Mouse (Mus musculus): ENCODE data around the gene Inhbe. TPM values are rescaled to one million over a fixed set of nuclear protein-coding genes. Genes with fewer than 3 reads are reported as not detected.

Gene Inhbe
- polyA plus RNA-seq, 1 experiment from 2014 or later = 0.07 TPM

DNA sequence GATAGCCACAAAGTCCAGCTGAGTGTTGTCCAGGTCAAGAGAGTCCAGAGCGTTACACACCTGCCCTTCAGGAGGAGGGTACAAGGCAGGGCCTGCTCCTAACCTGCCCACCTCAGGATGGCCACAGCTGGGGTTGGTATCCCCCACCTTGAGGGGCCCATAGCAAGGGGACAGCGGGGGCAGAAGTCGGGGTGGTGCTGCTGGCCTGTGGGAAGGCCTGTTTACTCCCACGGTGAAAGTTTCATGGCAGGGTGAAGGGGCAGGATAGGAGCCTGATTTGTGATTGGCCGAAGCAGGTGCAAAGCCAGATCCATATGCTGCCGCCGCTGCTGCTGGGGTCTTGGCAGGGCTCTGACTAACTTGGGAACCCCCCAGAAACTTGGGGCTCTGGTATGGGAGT, 24.0 kb downstream of the Inhbe start:
- peaks cover 52% of the 10 kb centered on the region for H3K36me3 ChIP-seq
- no peak overlapping the region for H3K4me3 ChIP-seq
- no peak overlapping the region for H3K4me2 ChIP-seq
- H3K4me1 ChIP-seq = peaks cover 23% of the 10 kb centered on the region
- no peaks in the 10 kb centered on the region for H3K9me3 ChIP-seq
- H3K9ac ChIP-seq = no peak overlapping the region
- peaks cover 70% of the 10 kb centered on the region for H3K27me3 ChIP-seq
- ATAC-seq (ENCODE audit: insufficient number of reproducible peaks, insufficient read depth, low FRiP score, low TSS enrichment, low read depth) = no peak
- H3K27ac ChIP-seq = no peak overlapping the region
- WGBS = 70% methylated on average over 7 of the region's 7 CpGs

DNA sequence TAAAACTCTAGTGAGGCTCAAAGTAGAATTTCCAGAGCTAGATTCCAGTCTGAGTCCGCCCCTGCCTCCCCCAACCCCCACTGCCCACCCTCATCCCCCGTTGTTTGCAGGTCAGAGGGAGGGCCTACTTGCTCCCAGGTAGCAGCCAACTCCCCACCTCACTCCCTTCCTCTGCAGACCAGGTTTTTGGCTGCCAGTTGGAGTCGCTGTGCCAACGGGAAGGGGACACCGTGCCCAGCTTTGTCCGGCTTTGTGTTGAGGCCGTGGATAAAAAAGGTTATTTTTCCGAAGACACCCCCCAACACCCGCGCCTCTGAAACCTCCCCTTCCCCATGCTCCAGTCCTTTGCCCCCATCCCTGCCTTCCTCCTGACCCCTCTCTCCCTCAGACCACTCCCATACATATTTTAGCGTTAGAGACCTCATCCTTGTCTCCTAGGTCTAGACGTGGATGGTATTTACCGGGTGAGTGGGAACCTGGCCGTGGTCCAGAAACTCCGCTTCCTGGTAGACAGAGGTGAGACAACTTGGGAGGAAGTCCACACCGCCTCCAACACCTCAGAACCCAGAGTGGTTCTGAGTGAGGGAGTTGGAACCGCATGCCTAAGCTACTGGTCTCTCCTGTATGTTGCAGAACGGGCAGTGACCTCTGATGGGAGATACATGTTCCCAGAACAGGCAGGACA, 26.6 kb downstream of the Inhbe start:
- Histone ChIP-seq H3K4me1 (peaks cover 23% of the 10 kb centered on the region), H3K9ac (no peak overlapping the region), H3K9me3 (no peaks in the 10 kb centered on the region), H3K27ac (no peak overlapping the region), H3K36me3 (peaks cover 26% of the 10 kb centered on the region), H3K4me2 (no peak overlapping the region; the same call in 1 of the 2 replicates), H3K27me3 (peaks cover 96% of the 10 kb centered on the region), H3K4me3 (peak overlapping the region; percentile 52; the same call in 1 of the 2 replicates)
- 46% methylated on average over 18 of the region's 18 CpGs for WGBS
- no peak for ATAC-seq (ENCODE audit: insufficient number of reproducible peaks, insufficient read depth, low FRiP score, low TSS enrichment, low read depth)

GRCm38 (mm10) chr10:127326828-127327227, 27.4 kb downstream of the Inhbe start:
- no peak for ATAC-seq (ENCODE audit: insufficient number of reproducible peaks, insufficient read depth, low FRiP score, low TSS enrichment, low read depth)

GRCm38 (mm10) chr10:127326017-127326801, 28.0 kb downstream of the Inhbe start:
- Histone ChIP-seq H3K27ac (no peak overlapping the region), H3K27me3 (peaks cover 98% of the 10 kb centered on the region), H3K4me1 (peaks cover 23% of the 10 kb centered on the region), H3K9me3 (no peaks in the 10 kb centered on the region), H3K4me2 (peak overlapping the region; percentile 87), H3K4me3 (peak overlapping the region; percentile 52), H3K36me3 (peaks cover 14% of the 10 kb centered on the region), H3K9ac (peak overlapping the region; percentile 69)
- ATAC-seq (ENCODE audit: insufficient number of reproducible peaks, insufficient read depth, low FRiP score, low TSS enrichment, low read depth) = 0 out of 2 replicates have a peak, but pooled peaks have one; percentile 5
- WGBS = 2% methylated on average over 54 of the region's 54 CpGs

More at GRCm38 (mm10) chr10:127326828-127327227, 27.4 kb downstream of the Inhbe start:
- Histone ChIP-seq H3K4me1 (peaks cover 23% of the 10 kb centered on the region), H3K9me3 (no peaks in the 10 kb centered on the region), H3K4me2 (peak overlapping the region; percentile 87), H3K36me3 (peaks cover 20% of the 10 kb centered on the region), H3K9ac (peak overlapping the region; percentile 69), H3K27ac (no peak overlapping the region), H3K4me3 (peak overlapping the region; percentile 52), H3K27me3 (peaks cover 99% of the 10 kb centered on the region)
- WGBS = 5% methylated on average over 29 of the region's 29 CpGs

- peaks cover 98% of the 10 kb centered on the region for H3K27me3 ChIP-seq
- peak overlapping the region; percentile 69 for H3K9ac ChIP-seq
- H3K36me3 ChIP-seq = peaks cover 7% of the 10 kb centered on the region
- ATAC-seq (ENCODE audit: insufficient number of reproducible peaks, insufficient read depth, low FRiP score, low TSS enrichment, low read depth) = no peak
- H3K4me1 ChIP-seq = peaks cover 16% of the 10 kb centered on the region
- H3K4me2 ChIP-seq = peak overlapping the region; percentile 87
- no peaks in the 10 kb centered on the region for H3K9me3 ChIP-seq
- H3K4me3 ChIP-seq = peak overlapping the region; percentile 52
- H3K27ac ChIP-seq = no peak overlapping the region
- WGBS = 30% methylated on average over 14 of the region's 14 CpGs
Measured at GRCm38 (mm10) chr10:127325454-127326016, 28.7 kb downstream of the Inhbe start.

GRCm38 (mm10) chr10:127324495-127324894, 29.7 kb downstream of the Inhbe start:
- Histone ChIP-seq H3K9ac (no peak overlapping the region), H3K4me1 (peaks cover 16% of the 10 kb centered on the region), H3K9me3 (no peaks in the 10 kb centered on the region), H3K27ac (no peak overlapping the region), H3K36me3 (no peaks in the 10 kb centered on the region), H3K27me3 (peaks cover 87% of the 10 kb centered on the region), H3K4me3 (no peak overlapping the region), H3K4me2 (no peak overlapping the region; the same call in 1 of the 2 replicates)
- WGBS = 12% methylated on average over 7 of the region's 7 CpGs
- ATAC-seq (ENCODE audit: insufficient number of reproducible peaks, insufficient read depth, low FRiP score, low TSS enrichment, low read depth) = no peak

DNA sequence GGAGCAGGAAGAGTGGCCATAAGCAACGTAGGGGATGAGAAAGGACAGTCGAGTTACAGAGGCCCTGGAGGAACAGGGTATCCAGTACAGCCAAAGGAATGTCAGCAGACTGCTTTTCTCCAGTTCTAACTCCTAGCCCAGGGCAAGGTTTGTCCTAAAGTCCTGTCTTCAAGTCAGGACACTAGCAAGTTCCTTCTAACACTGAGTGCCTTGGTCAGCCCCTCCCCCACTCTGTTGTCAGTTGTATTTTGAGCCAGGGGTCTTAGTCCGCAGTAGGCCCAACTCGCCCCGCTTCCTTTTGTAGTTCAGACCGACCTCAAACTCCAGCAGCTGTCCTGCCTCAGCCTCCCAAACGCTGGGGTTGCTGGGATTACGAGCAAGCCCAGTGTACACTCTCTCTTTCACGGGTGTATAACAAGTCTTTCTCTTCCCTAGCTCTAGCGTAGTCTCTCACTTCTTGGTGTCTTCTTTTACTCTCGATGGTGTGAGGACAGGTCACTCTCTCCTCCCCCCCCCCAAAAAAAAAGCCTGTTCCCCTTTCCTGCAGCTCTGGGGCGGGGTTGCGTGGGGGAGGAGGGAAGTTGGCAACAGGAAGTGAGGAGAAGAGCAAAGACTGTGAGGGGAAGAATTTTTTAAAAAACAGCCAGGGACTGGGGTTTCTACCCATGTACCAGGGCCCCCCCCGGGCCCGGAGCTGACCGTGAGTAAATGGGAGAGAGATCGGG, 30.9 kb downstream of the Inhbe start:
- Histone ChIP-seq H3K4me2 (no peak overlapping the region), H3K9ac (no peak overlapping the region), H3K27ac (no peak overlapping the region), H3K27me3 (peaks cover 75% of the 10 kb centered on the region), H3K9me3 (no peaks in the 10 kb centered on the region), H3K36me3 (no peaks in the 10 kb centered on the region), H3K4me1 (peaks cover 16% of the 10 kb centered on the region), H3K4me3 (no peak overlapping the region)
- WGBS = 66% methylated on average over 17 of the region's 17 CpGs
- ATAC-seq (ENCODE audit: insufficient number of reproducible peaks, insufficient read depth, low FRiP score, low TSS enrichment, low read depth) = no peak

DNA sequence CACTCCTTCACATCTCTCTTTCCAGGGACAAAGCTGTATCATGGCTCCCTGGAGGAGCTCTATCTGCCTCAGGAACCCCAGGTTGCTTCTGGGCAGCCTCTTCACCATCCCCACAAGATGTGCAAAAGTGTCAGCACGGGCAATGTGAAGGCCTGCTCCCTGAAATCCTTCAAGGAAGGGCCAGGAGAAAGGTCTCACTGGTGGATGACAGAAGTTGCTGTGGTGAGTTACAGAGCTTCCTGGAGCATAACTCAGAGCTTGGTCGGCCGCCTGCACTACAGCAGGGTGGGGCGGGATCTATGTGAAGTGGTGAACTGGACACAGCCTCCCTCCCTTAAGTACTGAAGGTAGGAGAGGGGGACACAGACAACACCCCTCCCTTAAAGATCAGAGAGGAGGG, 31.5 kb downstream of the Inhbe start:
- H3K4me3 ChIP-seq = no peak overlapping the region
- H3K36me3 ChIP-seq = no peaks in the 10 kb centered on the region
- no peak overlapping the region for H3K27ac ChIP-seq
- WGBS = 81% methylated on average over 4 of the region's 4 CpGs
- peaks cover 69% of the 10 kb centered on the region for H3K27me3 ChIP-seq
- H3K9ac ChIP-seq = no peak overlapping the region
- peaks cover 16% of the 10 kb centered on the region for H3K4me1 ChIP-seq
- no peak overlapping the region for H3K4me2 ChIP-seq
- H3K9me3 ChIP-seq = no peaks in the 10 kb centered on the region
- ATAC-seq (ENCODE audit: insufficient number of reproducible peaks, insufficient read depth, low FRiP score, low TSS enrichment, low read depth) = no peak

GRCm38 (mm10) chr10:127322178-127322577, 32.0 kb downstream of the Inhbe start:
- Histone ChIP-seq H3K9ac (no peak overlapping the region), H3K27me3 (peaks cover 64% of the 10 kb centered on the region), H3K4me3 (no peak overlapping the region), H3K9me3 (no peaks in the 10 kb centered on the region), H3K27ac (no peak overlapping the region), H3K36me3 (no peaks in the 10 kb centered on the region), H3K4me1 (peaks cover 16% of the 10 kb centered on the region), H3K4me2 (no peak overlapping the region)
- ATAC-seq (ENCODE audit: insufficient number of reproducible peaks, insufficient read depth, low FRiP score, low TSS enrichment, low read depth) = no peak
- 58% methylated on average over 13 of the region's 13 CpGs for WGBS

DNA sequence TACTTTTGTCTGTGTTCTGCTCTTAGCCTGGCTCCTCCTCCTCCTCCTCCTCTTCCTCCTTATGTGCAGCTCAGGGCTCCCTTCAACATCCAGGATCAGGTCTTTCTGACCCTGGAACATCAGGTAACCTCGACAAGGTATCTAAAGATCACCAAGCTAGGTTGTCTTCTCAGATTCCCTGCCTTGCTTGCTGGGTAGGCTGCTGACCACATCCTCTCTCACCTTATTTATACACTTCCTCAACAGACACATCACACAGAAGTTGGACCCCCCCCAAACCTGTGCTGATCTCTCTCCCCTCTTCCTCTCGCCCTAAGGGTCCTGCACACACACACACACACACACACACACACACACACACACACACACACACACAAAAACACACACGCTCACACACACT, 32.6 kb downstream of the Inhbe start, which contains the start of gene Arhgap9:
Gene Arhgap9 (plus strand): TSS at position 344 of the 400 bp plus-strand sequence.
- Histone ChIP-seq H3K27me3 (peaks cover 59% of the 10 kb centered on the region), H3K36me3 (no peaks in the 10 kb centered on the region), H3K27ac (no peak within 1 kb of the TSS), H3K4me1 (peaks cover 11% of the 10 kb centered on the region), H3K4me2 (no peak within 1 kb of the TSS), H3K9ac (no peak within 1 kb of the TSS), H3K4me3 (no peak within 1 kb of the TSS), H3K9me3 (no peaks in the 10 kb centered on the region)
- ATAC-seq (ENCODE audit: insufficient number of reproducible peaks, insufficient read depth, low FRiP score, low TSS enrichment, low read depth) = no peak
- WGBS = 59% methylated on average over 3 of the region's 3 CpGs

DNA sequence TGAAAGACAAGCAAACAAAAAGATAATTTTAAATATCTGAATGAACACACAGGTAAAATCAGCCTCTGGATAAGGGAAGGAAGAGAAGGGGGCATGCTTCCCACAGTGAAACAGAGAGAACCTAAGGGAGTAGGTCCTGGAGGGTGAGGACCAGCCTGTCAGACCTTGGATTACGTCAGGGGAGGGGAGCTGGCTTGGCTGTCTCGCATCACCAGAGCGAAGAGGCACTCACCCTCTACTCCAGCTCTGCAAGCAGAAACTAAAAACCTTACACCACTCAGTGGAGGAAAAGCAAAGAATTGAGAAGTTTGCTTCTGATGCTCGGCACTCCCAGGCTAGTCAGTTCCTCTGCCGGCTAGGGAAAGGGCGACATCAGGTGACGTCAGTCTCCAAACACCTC, 34.2 kb downstream of the Inhbe start:
- WGBS = 73% methylated on average over 7 of the region's 7 CpGs
- no peak overlapping the region for H3K4me2 ChIP-seq
- no peaks in the 10 kb centered on the region for H3K4me1 ChIP-seq
- H3K4me3 ChIP-seq = no peak overlapping the region
- no peaks in the 10 kb centered on the region for H3K9me3 ChIP-seq
- H3K9ac ChIP-seq = no peak overlapping the region
- no peak for ATAC-seq (ENCODE audit: insufficient number of reproducible peaks, insufficient read depth, low FRiP score, low TSS enrichment, low read depth)
- H3K27ac ChIP-seq = no peak overlapping the region
- H3K27me3 ChIP-seq = peaks cover 42% of the 10 kb centered on the region
- H3K36me3 ChIP-seq = no peaks in the 10 kb centered on the region
